Mouse (Mus musculus) liver (tissue): ENCODE results near the gene Crlf1.

Experiments used
- DNase-seq: peaks from one replicate; pipeline ENCODE4 v3.0.0-alpha.2; 2020; ENCODE audit warnings: mixed read lengths

Crlf1 gene

GRCm38 (mm10) chr8:70527111-70527511 lies 34.2 kb downstream of the Crlf1 start:
- peak; percentile 44 for DNase-seq

GRCm38 (mm10) chr8:70527512-70528181 lies 34.7 kb downstream of the Crlf1 start, which contains the start of the genes Fkbp8 and Kxd1:
Fkbp8 (plus strand) TSS chr8:70527724.
Kxd1 (minus strand) TSS chr8:70527956.
- DNase-seq, result peak; percentile 97

GRCm38 (mm10) chr8:70528182-70528797 lies 35.3 kb downstream of the Crlf1 start:
- peak; percentile 43 for DNase-seq

GRCm38 (mm10) chr8:70529299-70529698 lies 36.3 kb downstream of the Crlf1 start:
- DNase-seq, result no peak

- DNase-seq, result peak; percentile 30
Observed at GRCm38 (mm10) chr8:70529741-70530161, 36.8 kb downstream of the Crlf1 start.

GRCm38 (mm10) chr8:70530314-70530713 lies 37.4 kb downstream of the Crlf1 start:
- DNase-seq, result peak; percentile 35

GRCm38 (mm10) chr8:70534281-70534680 lies 41.3 kb downstream of the Crlf1 start:
- DNase-seq, result no peak

GRCm38 (mm10) chr8:70535221-70535620 lies 42.3 kb downstream of the Crlf1 start:
- no peak for DNase-seq

- no peak for DNase-seq
Observed at GRCm38 (mm10) chr8:70535701-70536100, 42.7 kb downstream of the Crlf1 start.

- peak; percentile 75 for DNase-seq
Observed at GRCm38 (mm10) chr8:70538024-70538579, 45.1 kb downstream of the Crlf1 start.

- DNase-seq, result peak; percentile 100
Observed at GRCm38 (mm10) chr8:70538633-70539076, 45.7 kb downstream of the Crlf1 start.

GRCm38 (mm10) chr8:70539077-70539813 lies 46.3 kb downstream of the Crlf1 start, which contains the start of gene Ell:
Ell (plus strand) TSS chr8:70539457.
- peak; percentile 100 for DNase-seq

GRCm38 (mm10) chr8:70540013-70540506 lies 47.1 kb downstream of the Crlf1 start:
- peak; percentile 48 for DNase-seq

- DNase-seq, result no peak
Observed at GRCm38 (mm10) chr8:70540507-70541071, 47.6 kb downstream of the Crlf1 start.

GRCm38 (mm10) chr8:70541081-70541480 lies 48.1 kb downstream of the Crlf1 start:
- DNase-seq, result no peak

- DNase-seq, result peak; percentile 51
Observed at GRCm38 (mm10) chr8:70544200-70544687, 51.3 kb downstream of the Crlf1 start.

- no peak for DNase-seq
Observed at GRCm38 (mm10) chr8:70546412-70546811, 53.5 kb downstream of the Crlf1 start.

- no peak for DNase-seq
Observed at GRCm38 (mm10) chr8:70547762-70548161, 54.8 kb downstream of the Crlf1 start.

GRCm38 (mm10) chr8:70549412-70550184 lies 56.6 kb downstream of the Crlf1 start:
- no peak for DNase-seq

- no peak for DNase-seq
Observed at GRCm38 (mm10) chr8:70551558-70552161, 58.7 kb downstream of the Crlf1 start.

GRCm38 (mm10) chr8:70552836-70553235 lies 59.9 kb downstream of the Crlf1 start:
- no peak for DNase-seq
